Mouse (Mus musculus) central nervous system, embryonic 11.5 days (tissue): ENCODE data around the gene Them5. TPM values are rescaled to one million over a fixed set of nuclear protein-coding genes. Genes with fewer than 3 reads are reported as not detected.

Experiments
- polyA plus RNA-seq: library from polyadenylated mRNA; depleted of rRNA; stranded (reverse); fragments of >200 nt; gene quantifications from 2 replicates; pipeline ENCODE4 v1.2.3, GENCODE M21; 2012; rRNA removed

The Them5 gene
- 0.12 and 0.19 TPM in 2 replicates for polyA plus RNA-seq

DNA sequence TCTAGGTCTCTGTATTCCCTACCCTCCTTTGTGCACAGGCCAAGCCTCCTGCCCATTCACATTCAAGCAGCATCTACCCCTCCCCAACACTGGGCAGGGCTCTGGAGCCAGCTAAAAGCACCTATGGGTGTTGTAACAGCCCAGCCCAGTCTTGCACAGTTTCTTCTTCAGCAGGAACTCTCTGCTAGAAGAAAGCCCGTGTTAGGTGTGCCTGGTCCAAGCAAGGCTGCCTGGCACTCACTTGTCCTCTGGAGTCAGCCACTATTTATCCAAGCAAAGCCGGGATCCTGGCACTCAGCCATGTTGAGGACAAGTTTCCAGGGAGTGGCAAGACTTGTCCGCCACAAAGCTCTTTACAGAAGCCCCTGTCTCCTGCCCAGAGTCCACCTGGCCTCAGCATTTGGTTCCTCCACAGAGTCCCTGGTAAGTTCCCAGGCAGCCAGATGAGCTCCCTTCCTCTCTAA lies at the start of gene Them5:
Gene Them5 (plus strand): TSS at position 141 of the 464 bp plus-strand sequence.

DNA sequence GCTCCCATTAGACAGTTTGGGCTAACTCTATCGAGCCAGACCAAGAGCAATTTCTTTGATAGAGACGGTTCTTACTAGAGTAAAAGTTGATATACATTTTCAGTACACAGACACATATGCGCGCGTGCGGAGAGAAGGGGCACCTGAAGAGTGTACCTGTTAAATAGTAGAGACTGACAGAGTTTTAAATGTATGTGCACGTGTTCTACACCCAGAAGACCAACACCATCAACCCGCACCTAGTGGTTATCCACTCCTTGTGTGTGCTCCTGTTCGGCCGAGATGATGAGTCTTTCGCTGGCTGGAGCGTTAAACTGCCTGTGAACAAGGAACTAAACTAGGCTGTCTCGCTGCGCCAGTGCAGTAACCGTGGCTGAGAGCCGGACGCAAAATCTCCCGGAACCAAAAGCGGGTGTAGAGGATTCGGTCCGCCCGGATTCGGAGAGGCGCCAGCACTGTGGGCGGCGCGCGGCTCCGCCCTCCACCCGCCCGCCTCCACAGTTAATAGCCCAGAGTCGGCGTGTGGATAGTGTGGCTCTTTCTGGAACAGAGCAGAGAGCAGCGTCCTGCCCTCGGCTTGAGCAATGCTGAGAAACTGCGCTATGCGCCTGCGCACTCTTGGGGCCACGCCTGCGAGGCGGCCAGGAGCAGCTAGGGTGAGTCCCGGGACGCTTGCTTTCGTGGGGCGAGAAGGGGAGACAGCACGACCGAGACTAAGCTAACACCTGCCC lies 32.1 kb upstream of the Them5 start, which contains the start of gene Them4:
Gene Them4 (plus strand): TSS at position 457 of the 731 bp plus-strand sequence.

DNA sequence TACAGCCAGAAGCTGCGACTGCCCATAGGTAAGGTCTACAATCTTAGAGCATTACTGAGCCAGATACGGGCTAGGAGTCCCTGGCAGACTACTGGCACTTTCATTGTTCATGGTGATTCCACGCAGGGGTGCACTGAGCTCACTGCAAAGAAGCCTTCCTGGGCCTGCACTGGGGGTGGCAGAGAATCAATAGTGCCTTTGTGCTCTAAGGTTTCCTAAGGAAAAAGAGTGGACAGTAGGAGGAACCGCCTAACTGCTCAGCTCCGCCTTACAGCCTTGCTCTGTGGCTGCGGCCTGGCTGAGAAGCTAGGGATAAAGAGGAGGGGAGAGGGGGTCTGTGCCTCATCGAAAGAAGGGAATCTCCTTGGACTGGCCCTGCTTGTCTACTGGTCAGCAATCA lies 20.2 kb downstream of the Them5 start, which contains the start of gene C2cd4d:
Gene C2cd4d (plus strand): TSS at position 301 of the 400 bp plus-strand sequence.

DNA sequence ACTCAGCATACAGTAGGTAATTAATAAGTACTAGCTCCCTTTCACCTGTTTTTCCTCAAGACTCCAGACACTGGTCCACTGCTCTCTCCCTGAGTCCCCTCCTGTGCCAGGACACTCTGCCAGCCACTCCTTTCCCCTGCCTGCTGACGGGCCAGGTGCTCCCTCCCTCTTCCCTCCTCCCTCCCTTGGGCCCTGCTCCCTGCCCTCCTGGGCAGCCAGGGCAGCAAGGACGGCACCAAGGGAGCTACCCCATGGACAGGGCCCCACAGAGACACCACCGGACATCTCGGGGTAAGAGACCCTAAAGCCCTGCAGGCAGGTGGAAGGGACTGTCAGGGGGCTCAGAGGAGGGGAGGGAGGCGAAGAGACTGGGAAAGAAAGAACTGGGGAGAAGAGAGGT lies 30.7 kb downstream of the Them5 start, which contains the start of gene Rorc:
Gene Rorc (plus strand): TSS at position 154 of the 400 bp plus-strand sequence.

Other genes with a start within 250 kb of the Them5 start
- gene Gm10696, start 163.9 kb upstream of the Them5 start, polyA plus RNA-seq = not detected in 2 replicates
- not detected in 2 replicates for gene Gm5286, start 145.4 kb upstream of the Them5 start, polyA plus RNA-seq
- gene Gm4778, start 78.1 kb upstream of the Them5 start, polyA plus RNA-seq = not detected in 2 replicates
- gene Them4, start 32.0 kb upstream of the Them5 start, polyA plus RNA-seq = 3.6 and 6.6 TPM in 2 replicates
- gene C2cd4d, start 20.3 kb downstream of the Them5 start, polyA plus RNA-seq = 0.28 and 0.48 TPM in 2 replicates
- gene Rorc, start 30.7 kb downstream of the Them5 start, polyA plus RNA-seq = 0.36 and 0.53 TPM in 2 replicates
- gene Lingo4, start 56.4 kb downstream of the Them5 start, polyA plus RNA-seq = 0.25 and 0.41 TPM in 2 replicates
- gene Tdrkh, start 71.2 kb downstream of the Them5 start, polyA plus RNA-seq = 14.2 and 25.3 TPM in 2 replicates
- 60.7 and 69.7 TPM in 2 replicates for gene Mrpl9, start 101.2 kb downstream of the Them5 start, polyA plus RNA-seq
- 0.23 and 0.27 TPM in 2 replicates for gene Oaz3, start 101.8 kb downstream of the Them5 start, polyA plus RNA-seq
- gene Celf3, start 136.2 kb downstream of the Them5 start, polyA plus RNA-seq = 186 and 206 TPM in 2 replicates
- gene Riiad1, start 138.2 kb downstream of the Them5 start, polyA plus RNA-seq = 1.8 and 2.7 TPM in 2 replicates
- gene Snx27, start 240.6 kb downstream of the Them5 start, polyA plus RNA-seq = 24.1 and 34.7 TPM in 2 replicates